Mouse (Mus musculus) testis, adult 2 months (tissue): ENCODE results near the gene Il1b.

Experiments used
- CTCF ChIP-seq: fragments of 200-500 bp; IDR thresholded peaks from 2 replicates; pipeline ENCODE4 v1.5.1; 2012; ENCODE audit warnings: low read depth, mild to moderate bottlenecking, inconsistent platforms, low read length, moderate library complexity; ENCODE audit not compliant: control insufficient read depth, insufficient read depth, insufficient replicate concordance
- POLR2A ChIP-seq: fragments of 200-500 bp; IDR thresholded peaks from 2 replicates; pipeline ENCODE4 v1.6.1; 2012; ENCODE audit warnings: low read depth, mild to moderate bottlenecking, inconsistent platforms, low read length, moderate library complexity; ENCODE audit not compliant: control insufficient read depth

GRCm38 (mm10) chr2:129330540-129330939, 40.4 kb downstream of the Il1b start:
- TF ChIP-seq CTCF (no peak), POLR2A (no peak)
